Mouse (Mus musculus) heart, adult 2 months (tissue): ENCODE data around the gene Kctd13.

Experiments used
- CTCF ChIP-seq: fragments of 200-600 bp; IDR thresholded peaks from 2 replicates; pipeline ENCODE4 v1.8.1; 2022; ENCODE audit warnings: antibody characterized with exemption, mild to moderate bottlenecking, moderate library complexity
- POLR2A ChIP-seq: fragments of 200-500 bp; IDR thresholded peaks from 2 replicates; pipeline ENCODE4 v1.6.1; 2011; ENCODE audit warnings: mild to moderate bottlenecking, low read depth, low read length, control low read depth; ENCODE audit not compliant: insufficient read depth

- TF ChIP-seq POLR2A (peak; percentile 40; the same call in 1 of the 2 replicates), CTCF (peak; percentile 99; the same call in 1 of the 2 replicates)
These were observed 47.5 kb downstream of the Kctd13 start, which contains the start of gene Cdiptos for GRCm38 (mm10) chr7:126975950-126976866.
